Mouse (Mus musculus): ENCODE measurements at regions not wholly inside any gene's neighbourhood (a gene's known extent, or its start where the extent isn't known, plus 50 kb on each side); places are given as distances from the start of the nearest gene placed in this dataset.
"Not testable (repeated sequence)": the region's sequence is repeated elsewhere in the genome, so short reads cannot be mapped to it uniquely, and the experiment has no call there.

DNA sequence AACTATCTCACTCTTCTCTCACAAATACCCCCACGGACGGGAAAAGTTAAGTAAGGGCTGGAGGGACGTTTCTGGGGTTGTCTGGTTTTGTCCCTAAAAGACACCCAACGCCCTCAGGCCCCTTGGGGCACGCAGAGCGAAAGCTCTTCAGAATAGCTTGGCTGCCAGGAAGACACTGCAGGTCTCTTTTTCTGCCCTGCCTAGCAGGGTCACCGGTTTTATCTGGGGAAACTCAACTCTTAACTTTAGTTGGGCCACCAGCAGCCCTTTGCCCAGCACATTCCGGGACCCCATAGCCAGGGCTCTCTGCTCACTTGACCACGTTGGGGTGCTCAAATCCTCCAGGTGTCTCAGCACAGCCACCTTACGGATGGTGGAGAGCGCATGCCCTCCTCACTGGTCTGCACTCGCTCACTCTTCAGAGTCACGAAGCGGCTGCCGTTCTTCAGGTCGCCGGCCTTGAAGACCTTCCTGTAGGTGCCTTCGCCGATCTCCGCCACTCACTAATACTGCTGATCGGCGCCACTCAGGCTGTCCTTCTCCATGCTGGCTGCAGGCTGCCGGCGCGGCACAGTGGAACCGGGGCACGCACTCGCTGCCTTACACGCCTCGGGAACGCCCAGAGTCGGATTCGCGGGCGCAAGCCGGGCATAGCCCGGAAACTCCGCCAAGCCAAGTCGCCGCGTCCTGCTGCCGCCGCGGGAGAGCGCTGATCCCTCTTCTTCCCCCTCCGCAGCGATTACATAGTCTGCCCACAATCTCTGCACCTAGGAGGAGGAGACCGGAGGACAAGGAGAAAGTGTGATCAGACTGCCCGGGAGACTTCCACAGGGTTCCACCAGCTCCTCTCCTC, 83.0 kb downstream of the Ulbp1 start:
- intact Hi-C loops (cut with DNase I) = no loop called here

DNA sequence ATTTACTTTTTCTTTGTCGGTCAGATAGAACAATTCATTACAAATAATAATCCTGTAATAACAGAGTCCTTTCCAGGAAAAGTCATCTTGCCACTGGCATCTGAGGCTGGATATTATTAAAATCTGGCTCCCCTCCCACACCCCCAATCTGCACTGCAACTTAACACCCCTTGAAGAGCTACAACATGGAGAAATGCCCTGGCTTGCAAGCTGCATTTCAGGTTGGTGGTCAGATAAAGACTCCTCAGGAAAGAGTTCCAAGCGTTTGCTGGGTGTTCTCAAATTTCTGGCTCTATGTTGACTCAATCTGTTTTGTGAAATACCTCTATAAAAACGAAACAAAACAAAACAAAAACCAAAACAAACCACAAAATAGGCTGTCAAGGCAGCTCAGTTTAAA, 114.6 kb downstream of the Ulbp1 start:
- intact Hi-C loops (cut with DNase I) = not testable (repeated sequence)

DNA sequence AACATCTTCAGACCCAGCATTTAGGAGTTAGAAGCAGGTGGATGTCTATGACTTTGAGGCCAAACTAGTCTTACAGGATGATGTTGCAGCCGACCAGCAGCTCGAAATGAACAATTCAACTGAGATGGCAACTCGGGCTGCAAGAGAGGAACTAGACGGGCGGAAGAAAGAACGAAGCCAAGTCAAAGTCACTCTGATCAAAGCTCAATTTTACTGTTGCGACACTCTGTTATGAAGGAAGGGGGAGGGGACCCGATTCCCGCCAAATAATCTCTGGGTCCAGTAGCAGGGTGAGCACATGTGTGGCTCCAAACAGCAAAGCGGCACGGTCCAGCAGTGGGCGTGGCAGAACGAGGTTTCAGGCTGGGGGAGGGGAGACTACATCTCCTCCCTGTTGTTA, 129.1 kb downstream of the Ulbp1 start:
- intact Hi-C loops (cut with DNase I) = not testable (repeated sequence)

DNA sequence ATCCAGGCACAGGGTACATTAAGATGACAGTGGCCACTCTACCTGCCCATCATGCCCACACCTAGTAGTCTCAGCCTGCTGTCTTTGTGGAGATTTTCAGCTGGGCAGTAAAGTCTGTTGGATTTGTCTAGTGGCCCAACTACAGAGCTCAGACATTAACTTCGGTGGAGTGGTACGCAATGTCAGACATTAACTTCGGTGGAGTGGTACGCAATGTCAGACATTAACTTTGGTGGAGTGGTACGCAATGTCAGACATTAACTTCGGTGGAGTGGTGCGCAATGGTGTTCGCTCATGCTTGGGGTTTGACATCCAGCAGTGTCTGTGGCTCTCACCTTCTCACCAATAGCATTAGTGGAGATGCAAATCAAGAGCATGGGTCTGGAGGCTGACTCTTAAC, 129.7 kb downstream of the Ulbp1 start:
- intact Hi-C loops (cut with DNase I) = not testable (repeated sequence)

DNA sequence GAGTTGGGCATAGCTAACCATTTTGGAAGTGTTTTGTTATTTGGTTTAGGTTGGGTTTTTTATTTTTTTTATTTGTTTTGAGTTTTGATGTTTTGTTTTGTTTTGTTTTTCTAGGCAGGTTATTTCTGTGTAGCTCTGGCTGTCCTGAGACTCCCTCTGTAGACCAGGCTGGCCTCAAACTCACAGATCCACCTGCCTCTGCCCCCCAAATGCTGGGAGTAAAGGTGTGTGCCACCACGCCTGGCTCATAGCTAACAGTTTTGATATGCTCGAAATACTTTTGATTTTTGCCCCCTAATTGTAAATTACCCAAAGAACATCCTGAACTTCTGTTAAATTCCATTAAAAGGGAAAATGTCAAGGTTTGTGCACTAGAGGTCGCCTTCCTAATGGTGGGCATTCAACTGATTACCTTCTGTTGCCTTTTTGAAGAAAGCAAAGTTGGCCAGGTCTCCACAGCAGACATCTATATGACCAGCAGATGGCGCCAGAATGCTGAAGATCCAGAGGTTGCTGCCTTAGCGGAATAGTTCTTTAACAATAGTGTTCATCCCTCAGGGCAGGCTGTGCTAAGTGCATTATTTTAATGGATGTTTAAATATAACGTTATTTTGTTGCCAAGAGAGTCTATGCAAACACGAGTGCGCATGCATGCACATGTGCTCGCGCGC, 121.2 kb upstream of the Cnksr3 start:
- intact Hi-C loops (cut with DNase I) = loop anchor here (5.0 to 10.0 kb wide), 2 partner anchors 102 to 269 kb away; no protein-coding TSS in a partner anchor

DNA sequence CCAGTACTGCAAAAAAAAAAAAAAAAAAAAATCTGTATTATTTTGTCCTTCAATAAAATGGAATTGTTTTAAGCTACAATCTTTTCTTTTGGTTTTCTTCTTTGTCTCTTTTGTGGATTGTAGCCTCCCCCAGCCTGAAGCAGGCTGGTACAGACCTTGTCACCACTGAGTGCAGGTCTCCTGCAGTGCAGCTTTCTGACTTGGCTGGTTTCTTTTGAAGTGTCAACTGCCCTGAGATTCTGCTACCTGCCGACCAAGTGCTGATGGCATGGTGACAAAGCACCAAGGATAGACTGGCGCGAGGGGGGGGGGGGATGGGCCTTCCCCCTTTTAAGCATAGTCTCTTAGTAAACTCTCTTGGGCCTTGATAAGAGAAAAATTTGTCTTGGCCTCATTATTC, 116.2 kb upstream of the Cnksr3 start:
- intact Hi-C loops (cut with DNase I) = no loop called here

DNA sequence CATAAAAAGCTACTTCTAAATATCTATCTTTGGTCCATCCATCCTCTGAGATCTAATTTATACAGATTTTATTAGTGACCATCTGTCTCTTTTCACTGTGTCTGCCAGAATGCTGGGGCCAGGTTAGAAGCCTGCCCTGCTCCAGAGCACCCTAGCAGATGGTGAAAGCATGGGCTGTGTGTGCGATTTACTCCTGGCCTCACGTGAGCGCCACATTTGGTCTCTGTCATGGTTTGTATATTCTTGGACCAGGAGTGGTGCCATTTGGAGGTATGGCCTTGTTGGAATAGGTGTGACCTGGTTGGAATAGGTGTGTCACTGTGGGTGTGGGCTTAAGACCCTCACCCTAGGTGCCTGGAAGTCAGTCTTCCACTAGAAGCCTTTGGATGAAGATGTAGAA, 115.0 kb upstream of the Cnksr3 start:
- intact Hi-C loops (cut with DNase I) = not testable (repeated sequence)

DNA sequence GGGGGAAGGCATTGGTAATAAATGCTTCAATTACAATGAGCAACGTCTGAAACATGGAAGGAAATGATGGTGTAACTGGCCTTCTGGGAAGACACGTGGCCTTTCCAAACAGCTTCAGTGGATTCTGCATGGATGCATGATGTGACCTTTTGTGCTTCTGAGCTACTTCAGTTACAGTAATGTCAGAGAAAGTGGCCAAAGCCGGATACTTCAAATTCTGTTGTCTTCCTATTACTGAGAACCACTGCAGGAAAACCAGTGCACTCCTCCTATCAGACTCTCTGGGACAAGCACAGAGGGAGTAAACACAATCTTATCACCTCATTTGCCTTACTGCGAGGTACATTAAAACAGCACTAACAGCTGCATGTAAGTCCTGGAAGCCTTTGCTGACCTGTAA, 113.0 kb upstream of the Cnksr3 start:
- intact Hi-C loops (cut with DNase I) = no loop called here

DNA sequence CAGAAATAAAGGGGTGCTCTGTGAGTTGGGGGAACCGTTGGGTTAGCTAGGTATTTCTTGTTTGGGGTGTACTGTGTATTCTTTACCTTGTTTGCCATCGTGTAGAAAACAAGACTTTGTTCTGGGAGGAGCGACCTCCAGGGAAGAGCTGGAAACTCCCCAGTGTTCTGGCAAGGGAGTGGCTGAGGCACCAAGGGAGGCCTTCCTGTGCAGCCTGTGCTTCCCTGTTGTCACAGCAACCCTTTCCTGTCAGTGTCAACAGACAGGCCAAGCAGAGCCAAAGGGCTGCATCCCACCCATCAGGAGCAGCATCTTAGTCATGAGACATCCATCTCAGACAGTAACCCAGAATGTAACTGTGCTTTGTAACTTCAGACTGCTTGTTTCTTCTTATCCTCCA, 111.2 kb upstream of the Cnksr3 start:
- intact Hi-C loops (cut with DNase I) = no loop called here

DNA sequence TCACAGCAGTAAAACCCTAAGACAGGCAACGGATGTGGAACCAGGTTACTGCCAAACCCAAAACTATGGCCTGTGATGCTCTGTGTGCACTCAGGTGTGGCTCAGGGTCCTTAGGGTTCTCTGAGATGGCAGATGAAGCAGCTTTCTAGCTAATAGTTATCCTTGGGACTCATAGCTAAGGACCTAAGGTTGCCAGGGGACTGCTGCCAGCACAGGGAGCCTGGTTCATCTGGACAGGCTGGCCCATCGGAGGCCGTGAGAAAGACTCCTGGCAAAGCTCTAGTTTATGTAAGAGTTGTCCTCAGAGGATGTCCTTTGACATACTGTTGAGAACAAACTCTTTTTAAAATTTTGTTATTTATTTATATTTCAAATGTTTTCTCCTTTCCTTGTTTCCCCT, 97.9 kb upstream of the Cnksr3 start:
- intact Hi-C loops (cut with DNase I) = no loop called here

DNA sequence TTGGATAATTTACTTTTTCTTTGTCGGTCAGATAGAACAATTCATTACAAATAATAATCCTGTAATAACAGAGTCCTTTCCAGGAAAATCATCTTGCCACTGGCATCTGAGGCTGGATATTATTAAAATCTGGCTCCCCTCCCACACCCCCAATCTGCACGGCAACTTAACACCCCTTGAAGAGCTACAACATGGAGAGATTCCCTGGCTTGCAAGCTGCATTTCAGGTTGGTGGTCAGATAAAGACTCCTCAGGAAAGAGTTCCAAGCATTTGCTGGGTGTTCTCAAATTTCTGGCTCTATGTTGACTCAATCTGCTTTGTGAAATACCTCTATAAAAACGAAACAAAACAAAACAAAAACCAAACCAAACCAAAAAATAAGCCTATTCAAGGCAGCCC, 93.8 kb upstream of the Cnksr3 start:
- intact Hi-C loops (cut with DNase I) = not testable (repeated sequence)

DNA sequence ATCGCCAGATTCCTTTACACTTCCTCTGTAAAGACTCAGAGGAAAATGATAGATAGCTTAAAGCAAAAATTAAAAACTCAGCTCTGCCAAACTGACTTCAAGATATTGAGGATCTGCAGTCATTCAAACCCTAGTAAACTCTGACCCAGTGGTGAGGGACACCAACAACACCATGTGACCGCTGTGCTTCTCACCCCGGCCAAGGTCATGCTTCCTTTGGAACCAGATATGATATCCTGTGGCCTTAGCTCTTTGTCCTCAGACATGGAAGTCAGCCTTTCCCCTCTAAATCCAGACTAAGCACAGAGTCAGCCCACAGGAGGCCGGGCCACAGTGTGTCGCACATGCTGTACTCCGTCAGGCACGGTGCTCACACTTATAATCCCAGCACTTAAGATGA, 86.3 kb upstream of the Cnksr3 start:
- intact Hi-C loops (cut with DNase I) = no loop called here

DNA sequence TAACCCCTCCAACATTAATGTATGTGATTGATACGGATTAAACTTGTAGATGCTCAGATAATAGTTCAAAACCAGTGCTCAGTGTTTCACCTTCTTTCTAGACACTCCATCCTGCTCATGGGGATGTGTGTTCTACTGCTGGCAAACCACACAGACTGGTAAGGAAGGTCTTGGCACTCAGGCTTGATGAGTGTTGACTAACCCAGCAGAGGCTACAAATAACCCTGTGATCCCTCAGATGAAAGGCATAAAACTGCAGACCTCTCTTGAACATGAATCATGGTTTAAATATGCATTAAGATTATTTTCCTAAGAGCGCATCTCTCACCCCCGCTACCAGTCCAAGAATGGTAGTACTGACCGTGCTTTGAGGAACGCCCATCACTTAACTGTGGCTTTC, 83.9 kb upstream of the Cnksr3 start:
- intact Hi-C loops (cut with DNase I) = no loop called here

DNA sequence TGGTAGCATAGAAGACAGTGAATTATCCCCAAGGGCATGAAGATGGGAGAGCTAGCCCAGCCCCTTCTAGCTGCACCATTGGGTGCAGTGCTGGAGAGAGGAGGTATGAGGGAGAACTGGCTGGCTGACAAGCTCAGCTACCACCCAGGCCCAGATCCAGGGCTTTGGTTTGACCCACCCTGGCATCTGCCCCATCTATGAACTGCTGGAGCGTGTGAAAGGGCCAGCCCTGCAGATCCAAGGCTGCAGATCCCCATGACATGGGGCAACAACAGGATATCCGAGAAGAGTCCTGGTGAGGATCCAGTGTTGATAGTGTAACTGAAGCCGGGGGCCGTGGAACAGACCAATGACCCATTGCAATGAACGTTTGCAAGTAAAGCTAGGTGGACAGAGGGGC, 81.2 kb upstream of the Cnksr3 start:
- intact Hi-C loops (cut with DNase I) = no loop called here

DNA sequence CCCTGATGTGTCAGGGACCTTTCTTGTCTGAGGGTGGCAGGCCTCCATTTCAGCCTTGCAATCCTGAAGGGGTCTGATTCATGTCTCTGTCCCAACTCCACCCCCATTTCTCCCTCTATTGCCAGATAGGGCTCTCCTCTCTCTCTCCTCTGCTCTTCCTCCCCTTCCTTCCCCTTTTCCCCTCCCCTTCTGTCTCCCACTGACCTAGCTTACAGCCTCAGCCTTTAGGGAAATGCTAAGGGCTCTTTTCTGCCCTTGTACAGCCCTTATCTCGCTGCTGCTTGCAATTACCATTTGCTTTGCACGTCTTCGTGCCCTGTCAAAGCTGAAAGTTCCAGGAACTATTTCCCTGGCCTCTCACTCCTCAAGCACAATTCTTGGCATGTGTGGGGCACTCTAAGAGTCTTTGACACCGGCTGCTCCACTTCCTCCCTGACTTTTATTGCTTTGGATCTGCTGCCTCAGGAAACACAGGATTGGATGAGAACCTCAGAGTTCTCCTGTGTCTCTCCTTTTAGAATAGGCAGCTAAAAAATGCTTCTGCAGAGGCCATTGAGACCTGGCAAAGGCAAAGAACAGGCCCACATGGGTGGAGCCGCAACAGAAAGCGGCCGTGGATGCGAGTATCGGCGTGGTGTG, 77.9 kb upstream of the Cnksr3 start:
- intact Hi-C loops (cut with DNase I) = no loop called here

DNA sequence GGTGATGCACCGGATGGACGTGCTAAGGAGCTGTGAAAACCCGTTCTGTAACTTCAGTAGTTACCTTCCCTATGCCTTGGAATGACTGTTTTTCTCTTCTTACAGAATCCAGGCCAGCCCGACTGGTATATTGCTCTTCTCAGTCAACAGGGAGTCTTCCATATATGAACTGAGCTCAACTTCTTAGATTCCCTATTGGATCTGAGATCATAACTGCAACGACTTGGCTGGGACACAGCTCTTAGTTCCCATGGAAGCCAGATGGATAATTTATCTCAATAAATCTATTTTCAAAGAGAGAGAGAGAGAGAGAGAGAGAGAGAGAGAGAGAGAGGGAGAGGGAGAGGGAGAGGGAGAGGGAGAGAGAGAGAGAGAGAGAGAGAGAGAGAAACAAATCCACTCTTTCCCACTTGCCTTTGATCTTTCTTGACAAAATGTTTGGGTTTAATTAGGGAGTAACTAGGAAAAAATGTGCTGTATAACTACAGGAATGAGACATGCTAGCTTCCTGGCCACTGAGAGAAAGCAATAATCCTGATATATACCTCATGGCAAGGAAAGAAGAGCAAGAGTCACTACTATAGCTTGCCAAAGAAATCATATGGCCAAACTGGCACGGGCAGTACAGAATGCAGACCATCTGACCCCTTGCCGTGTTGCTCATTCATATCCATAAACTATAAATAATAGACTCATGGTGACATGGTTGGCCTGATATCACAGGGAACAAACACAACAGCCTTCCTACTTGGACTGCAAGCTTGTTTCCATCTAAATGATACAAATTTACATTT, 73.3 kb upstream of the Cnksr3 start:
- intact Hi-C loops (cut with DNase I) = no loop called here

DNA sequence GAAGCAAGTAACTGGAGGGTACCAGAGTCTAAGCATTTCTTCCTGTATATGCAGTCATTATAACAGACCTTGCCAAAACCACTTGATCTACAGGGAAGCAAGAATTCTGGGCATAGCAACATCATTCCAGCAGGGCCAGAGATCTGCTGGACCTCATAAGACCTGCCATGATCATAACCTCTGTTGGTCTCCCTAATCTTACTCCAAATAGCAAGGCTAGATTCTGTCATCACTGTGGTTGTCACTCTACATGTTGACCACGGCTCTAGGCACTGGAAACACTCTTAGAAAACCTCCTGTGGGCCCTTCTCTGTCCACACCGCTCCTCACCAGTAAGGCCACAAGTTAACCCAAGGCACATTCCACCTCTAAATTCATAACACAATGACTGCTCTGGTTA, 68.4 kb upstream of the Cnksr3 start:
- intact Hi-C loops (cut with DNase I) = no loop called here

DNA sequence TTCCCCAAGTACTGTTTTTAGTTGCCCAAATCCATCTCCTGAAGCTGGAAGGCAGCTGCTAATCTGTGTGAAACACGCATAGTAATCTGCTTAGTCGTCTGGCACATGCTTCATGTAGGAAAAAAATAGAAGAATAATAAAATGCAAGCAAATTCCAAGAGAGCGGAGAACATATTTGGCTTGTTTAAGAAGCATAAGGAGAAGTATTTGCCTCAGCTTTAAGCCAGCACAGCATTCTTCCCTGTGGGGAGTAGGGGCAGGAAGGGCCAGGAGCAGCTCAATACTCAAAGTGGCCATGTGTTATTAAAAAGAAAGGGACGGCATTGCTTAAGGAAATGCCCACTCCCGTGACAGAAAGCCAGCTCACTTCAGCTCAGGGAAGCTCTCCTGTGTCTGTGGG, 66.8 kb upstream of the Cnksr3 start:
- intact Hi-C loops (cut with DNase I) = no loop called here

DNA sequence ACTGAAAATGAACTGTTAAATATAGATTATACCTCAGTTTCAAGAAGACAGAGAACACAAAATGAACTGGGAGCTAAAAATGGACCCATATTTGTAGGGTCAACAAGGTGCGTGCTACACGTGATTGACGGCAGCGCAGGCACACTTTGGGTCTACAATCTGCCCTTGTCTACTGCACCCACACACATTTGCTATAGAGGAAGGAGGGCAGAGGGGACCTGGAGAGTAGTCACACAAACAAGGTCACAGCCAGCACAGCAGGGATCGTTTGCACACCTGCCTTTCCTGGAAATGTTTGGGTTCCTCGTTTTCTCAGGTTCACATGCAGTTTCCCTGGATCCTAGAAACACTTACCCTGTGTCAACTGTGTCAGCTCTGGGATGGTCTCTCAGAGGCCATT, 63.3 kb upstream of the Cnksr3 start:
- intact Hi-C loops (cut with DNase I) = no loop called here

DNA sequence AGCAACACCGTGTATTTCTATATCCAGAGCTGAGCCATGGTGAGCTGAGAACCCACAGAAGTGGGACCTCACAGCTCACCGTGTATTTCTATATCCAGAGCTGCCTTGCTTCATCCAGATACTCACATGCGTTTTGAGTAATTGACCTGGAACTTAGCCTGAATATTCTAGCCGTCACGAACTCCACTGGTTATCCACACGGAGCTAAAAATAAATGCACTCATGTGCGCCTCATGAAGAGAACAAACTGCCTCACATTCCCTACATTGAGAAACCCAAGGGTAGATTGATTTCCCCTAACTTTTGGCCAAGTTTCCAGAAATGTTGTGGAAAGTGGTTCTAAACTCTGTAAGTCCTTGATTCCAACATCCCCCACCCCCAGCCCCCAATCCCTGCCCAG, 62.4 kb upstream of the Cnksr3 start:
- intact Hi-C loops (cut with DNase I) = no loop called here

DNA sequence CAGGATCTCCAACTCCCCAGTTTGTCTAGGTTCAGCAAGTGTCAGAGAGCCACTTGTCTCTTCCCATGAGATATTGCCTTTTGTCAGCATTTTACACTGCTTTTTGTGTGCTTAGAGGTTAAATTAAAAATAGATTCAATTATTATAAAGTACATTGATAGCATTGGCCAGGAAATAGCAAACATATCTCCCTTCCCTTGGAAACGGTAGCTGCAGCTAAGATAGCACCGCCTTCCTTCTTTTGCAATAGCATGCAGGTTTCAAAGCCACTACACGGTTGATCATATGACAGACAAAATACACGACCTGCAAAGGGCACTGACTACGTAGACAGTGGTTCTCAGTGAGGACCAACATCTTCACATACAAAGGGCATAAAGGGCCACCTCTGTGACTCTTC, 59.1 kb upstream of the Cnksr3 start:
- intact Hi-C loops (cut with DNase I) = no loop called here

Measured in adrenal gland (tissue).